Mouse (Mus musculus) granulocyte monocyte progenitor cell, adult 5-6 weeks (primary cell): ENCODE measurements at regions not wholly inside any gene's neighbourhood (a gene's known extent, or its start where the extent isn't known, plus 50 kb on each side); places are given as distances from the start of the nearest gene placed in this dataset.
A peak's percentile ranks its signal among the peaks of the same experiment; 100 is the strongest.

ENCODE experiments used
- ATAC-seq: replicated peaks from 2 replicates; pipeline ENCODE4 v1.8.0; 2016; ENCODE audit warnings: mild to moderate bottlenecking, moderate TSS enrichment, inconsistent platforms; ENCODE audit not compliant: poor library complexity, severe bottlenecking

DNA sequence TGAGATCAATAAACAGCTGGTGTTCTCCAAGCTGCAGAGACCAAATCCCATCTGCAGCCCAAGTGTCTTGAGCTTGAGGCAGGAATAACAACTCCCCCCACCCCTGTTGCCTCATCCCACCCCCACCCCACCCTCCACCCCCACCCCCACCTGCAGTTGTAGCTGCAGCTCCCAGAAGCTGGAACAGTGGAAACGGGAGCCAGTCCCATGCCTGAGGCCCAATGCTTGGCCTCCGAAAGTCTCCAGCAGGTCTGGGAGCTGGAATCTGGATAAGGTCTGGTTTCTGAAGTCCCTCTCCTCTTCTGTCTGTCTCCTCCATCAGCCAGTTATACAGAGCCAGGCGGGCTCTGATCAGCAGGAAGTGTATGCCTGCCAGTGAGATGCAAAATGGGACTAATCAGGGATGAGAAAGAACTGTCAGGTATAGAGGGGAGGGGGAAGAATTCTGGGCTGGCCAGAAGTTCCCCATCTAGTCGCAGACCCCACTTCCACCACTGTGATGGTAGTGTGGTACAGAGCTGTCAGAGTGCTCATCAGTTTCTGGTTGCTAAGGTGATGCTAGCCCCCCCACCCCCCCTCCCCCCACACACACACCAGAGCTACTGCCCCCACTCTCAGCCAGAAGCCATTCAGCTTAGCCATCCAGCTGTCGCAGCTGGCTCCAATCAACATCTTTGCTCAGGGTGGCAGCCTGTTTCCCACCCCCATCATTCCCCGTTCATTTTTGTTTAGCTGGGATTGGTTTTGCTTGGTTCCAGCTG is 91.5 kb downstream of the Hes1 start:
- ATAC-seq: no peak

DNA sequence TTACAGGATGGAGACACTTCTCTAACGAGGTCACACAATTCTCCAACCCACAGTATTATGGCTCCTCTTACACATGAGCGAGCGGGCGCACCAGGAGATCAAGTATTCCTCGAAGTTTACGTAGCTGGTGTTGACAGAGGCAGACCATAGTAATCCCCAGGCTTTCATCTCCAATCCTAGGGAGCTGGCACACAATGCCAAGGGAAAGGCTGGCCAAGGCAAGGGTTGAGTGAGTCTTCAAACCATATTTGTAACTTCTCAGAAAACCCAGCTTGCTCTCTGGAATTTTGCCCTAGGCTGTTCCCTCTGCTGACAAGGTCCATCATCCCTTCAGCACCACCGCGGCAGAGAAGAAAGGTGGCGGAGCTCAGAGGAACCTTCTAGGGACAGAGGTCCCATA is 94.0 kb downstream of the Hes1 start:
- ATAC-seq: no peak

DNA sequence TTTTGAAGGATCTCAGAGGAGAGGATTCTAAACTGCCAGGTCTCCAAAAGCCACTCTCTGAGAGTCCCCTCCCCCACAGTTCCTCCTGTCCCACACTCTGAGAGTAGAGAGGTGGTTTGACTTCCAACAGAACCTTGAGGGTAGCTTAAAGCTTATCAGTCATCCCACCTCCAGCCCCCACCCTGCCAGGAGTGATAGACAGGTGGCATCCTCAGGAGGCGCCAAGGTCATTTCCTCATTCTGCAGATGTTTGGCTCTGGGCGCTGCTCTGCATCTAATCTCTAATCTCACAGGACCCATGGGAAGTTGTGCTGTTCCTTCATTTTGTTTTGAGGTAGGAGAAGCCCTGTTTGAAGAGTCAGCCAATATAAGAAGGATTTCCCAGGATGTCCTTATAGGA is 96.2 kb downstream of the Hes1 start:
- no peak for ATAC-seq

DNA sequence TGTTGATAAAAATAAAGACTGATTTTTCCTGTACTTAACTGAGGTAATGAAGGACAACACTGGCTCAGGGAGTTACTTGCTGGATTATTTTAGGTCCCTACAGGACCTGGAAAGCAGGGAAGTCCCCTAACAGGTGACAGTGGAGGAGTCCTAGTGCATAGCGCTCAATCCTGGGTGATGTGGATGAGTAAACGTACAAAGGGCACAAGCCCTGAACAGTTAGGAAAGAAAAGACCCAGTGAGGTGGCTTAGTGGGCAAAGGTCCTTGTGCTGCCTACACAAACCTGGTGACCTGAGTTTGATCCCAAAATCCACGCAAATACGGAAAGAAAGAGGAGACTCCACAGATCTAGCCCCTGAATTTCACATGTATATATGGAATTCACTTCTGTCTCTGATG is 99.1 kb downstream of the Hes1 start:
- ATAC-seq: no peak

DNA sequence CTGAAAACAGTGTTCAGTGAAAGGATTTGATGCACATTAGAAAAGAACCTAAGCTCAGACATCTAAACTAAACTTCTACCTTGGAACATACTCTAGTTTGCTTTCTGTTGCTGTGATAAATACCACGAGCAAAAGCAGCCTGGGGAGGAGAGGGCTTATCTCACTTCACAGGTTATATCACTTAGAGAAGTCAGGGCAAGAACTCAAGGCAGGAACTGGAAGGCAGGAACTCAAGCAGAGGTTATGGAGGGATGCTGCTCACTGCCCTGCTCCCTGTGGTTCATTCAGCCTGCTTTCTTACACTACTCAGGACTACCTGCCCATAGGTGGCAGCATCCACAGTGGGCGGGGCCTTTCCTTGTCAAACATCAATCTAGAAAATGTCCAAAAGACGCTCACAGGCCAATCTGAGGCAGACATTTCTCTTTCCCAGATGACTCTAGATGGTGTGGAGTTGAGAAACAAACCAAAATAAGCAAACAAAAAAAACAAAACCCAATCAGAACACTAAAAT is 101.5 kb downstream of the Hes1 start:
- no peak for ATAC-seq

DNA sequence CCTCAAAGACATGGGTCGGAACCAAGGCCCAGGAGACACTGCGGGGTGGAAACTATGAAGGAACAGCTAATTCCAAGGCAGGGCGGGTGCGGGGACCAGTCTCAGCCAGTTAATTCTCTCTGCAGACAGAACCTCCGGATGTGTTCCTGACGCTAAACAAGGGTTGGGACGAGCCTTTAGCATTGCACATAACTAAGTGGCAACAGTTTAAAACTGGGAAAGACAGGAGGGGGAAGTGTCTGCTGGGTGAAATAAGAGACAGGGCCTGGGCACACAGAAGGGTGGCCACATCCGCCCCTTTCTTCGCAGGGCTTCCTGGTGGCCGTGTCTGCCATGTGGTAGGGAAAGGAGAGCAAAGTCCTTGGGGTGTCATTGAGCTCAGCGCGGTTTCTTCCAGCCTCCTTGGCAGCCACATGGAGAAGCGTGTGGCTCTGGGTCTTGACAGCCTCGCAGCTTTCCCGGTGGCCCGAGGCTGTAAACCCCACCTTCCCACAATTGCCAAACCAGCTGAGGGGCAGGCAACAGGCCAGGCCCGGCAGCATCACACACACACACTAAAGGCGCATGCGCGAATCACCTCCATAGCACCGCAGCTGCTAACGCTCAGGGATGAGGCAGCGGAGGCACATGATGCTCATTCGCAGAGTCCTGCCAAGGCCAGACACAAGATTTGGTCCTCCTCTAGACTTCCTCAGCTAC is 95.8 kb downstream of the Cpn2 start:
- ATAC-seq: peak; percentile 81

DNA sequence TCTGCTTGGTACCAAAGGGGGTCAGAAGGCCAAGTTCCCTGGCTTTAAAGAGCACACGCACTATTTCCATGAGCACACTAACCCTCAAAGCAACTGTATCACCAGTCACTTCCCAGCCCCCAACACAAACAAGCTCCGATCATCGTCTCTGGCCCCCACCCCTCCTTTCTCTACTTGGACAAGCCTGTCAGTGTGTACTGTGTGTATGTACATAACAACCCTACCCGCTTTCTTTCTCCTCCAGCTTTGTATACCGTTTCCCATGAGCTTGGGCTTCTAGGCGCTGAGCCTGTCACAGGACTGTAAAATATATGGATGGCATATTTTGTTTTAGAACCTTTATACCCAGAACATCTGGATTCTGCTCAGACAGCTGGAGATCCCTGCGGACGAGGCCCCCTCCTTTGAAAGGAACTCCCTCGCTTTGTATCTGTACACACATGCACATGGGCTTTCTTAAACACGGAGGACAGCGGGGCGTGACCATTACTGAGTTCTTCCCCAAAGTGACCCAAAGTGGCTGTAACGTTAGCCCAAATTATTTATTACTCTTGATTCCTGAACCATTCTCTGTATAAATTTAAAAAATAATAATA is 95.1 kb downstream of the Cpn2 start:
- ATAC-seq: no peak

DNA sequence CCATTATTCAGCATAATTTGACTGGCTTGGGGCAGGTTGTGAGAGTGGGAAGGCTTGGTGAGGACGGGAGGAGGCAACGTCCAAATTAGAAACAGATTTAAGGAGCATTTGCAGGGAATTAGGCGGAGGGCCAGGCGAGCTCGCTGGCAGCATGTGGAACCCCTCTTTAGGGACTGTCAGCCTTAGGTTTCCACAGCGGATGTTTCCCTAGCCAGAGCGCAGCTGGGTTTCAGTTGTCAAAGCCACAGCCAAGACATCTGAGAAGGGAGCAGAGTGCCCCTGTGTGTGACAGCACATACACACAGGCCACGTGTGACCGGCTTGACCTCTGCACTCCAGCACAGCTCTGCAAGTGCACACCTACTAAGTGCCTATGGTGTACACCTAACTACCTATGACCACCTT is 94.5 kb downstream of the Cpn2 start:
- peak; percentile 62 for ATAC-seq

DNA sequence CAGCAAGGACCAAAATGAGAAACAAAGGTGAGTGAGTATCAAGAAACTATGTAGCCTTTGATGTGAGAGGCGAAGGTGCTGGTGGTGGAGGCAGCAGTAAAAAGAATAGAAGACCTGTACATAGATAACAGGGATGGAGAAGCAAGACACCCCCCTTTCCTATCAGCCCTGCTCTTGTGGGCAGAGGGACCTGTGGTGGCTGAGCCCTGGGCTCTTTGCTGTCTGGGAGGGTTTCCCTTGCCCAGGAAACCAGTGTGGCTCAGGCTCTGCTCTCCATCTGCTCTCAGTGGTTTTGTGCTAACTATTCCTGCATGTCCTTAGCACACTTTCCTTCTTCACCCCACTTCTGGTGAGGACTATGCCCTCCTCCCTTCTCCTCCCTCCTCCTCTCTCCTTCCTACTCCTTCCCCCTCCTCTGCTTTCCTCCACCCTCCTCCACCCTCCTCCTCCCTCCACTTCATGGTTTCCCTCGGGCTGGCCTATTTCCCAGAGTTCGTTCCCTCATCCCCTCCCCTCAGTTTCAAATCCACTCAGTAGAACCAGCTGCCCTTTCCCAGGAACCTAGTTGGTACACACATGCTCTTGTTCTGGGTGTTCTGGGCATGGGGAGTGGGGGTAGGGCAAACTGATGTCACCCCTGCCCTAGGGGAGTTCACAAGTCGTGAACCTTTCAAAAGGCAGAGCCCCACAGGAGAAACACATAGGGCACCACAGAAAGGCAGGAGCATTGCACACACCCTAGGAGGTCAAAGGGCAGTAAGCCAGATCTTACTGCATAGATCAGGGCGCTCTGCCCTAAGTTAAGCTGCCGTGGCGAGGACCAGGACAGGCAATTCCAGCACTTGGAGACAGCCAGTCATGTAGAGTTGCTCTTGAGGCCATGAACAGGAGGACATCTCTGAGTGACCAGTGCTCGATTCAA is 93.1 kb downstream of the Cpn2 start:
- ATAC-seq: no peak

DNA sequence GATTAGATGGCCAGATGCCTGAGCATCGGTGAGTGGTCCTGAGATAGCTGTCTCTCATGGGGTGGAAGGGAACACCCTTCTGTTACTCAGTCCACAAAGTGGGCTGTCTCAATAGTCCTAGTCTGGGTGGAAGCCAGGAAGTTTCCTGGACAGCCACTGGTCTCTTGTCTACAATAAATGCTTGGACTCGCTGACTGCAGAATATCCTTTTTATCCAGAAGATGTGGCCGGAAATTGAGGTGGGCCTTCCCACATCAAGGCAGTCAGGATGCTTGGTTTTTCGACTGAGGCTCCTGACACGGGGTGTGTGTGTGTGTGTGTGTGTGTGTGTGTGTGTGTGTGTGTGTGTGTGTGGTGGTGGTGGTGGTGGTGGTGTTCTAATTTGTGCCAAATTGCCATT is 91.0 kb downstream of the Cpn2 start:
- no peak for ATAC-seq

DNA sequence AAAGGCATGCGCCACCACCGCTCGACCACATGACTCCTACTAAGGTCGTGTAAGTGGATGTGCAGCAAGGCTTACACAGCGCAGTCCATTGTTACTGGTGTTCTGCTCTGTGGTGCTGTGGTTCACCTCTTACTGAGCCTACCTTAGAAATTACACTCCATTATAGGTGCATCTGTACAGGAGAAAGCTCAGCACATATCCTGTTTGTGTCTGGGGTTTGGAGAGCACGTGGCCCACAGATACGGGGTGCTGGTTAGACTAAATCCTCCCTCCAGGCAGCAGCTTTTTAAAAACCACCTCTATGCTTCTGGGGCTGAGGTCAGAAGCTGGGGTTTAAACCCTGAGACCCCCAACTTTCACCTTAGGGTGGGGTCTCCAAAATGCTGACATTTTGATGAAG is 89.5 kb downstream of the Cpn2 start:
- ATAC-seq: no peak

DNA sequence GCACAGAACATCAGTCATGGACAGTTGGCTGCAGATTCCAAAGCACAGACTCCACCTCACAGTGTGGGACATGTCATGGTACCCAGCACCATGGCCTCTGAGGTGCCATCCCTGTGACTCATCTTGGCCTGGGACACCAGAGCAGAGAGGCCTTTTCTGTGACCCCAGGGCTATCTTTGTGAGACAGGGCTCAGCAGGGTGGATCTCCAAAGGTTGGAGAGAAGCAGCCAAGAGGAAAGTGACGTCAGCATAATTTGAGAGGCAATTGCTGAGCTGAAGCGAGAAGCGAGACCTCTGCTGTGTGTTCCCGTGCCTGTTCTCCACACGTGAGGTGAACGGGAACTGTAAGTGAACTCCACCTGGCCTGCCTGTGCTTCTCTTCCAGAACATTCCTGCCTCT is 88.7 kb downstream of the Cpn2 start:
- no peak for ATAC-seq

DNA sequence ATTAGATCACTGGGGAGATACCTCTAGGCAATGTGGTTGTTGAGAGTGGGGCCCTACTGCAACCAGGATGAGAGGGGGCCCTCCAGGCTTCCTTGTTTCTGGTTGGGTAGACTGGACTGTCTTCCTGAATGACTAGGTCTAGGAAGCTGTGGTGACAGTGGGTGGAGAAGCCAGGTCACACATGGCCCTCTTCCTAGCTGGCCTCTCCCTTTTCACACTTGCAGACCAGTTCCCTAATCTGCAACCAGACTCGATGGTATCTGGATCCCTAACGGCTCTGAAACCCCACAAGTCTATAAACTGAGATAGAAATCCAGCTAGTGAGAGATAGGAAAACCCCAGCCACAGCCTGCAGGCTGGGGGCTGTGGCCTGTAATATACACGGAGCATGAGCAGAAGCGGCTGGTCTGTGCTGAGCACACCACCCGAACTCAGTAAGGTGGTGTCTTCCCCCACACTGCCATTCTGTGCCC is 87.8 kb downstream of the Cpn2 start:
- peak; percentile 73 for ATAC-seq

DNA sequence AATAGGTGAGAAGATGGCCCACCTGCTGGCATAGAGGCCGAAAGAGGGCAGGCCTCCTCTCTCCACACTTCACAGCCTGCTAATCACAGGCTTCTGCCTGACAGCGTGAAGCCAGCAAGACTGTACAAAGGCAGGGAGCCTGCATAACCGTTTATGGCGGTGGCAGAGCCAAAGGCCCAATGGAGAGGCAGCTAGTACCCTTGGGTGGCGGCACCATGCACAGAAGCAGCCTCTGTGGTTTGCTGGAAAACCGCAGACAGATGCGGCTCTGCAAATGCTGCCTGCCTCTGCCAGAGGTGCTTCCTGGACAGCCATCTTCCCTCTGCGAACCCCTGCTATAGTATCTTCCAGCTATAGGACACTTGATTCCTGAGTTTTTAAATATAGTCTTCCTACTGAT is 86.2 kb downstream of the Cpn2 start:
- peak; percentile 50 for ATAC-seq

DNA sequence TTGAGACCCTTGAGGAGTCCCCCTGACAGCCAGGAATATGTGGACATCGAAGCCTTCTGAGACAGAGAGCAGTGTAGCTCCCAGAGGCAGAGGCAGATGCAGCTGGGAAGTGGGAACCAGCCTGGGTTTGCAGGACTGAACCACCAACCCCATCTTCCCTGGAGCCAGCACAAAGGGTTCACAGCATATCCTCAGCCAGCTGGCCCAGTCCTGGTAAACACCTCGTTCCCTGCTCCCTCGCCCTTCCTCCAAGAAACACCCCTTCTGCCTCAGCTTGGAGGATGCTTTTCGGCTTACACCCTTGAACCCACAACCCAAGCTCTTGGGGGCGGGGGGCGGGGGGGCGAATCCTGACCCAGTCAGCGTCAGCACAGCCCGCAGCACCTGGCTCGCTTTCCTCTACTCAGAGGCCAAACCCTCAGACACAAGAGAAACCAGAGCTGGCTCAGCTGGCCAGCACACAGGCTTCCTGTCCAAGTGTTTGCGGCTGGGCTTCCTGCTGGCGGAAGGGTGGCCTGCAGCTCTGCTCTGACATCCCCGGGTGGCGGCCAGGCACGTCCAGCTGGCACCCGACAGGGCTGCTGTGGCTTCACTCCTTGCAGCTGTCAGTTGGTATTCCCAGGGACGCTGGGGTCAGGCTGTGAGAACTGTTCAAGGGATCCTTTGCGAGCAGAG is 82.6 kb downstream of the Cpn2 start:
- peak; percentile 77 for ATAC-seq

DNA sequence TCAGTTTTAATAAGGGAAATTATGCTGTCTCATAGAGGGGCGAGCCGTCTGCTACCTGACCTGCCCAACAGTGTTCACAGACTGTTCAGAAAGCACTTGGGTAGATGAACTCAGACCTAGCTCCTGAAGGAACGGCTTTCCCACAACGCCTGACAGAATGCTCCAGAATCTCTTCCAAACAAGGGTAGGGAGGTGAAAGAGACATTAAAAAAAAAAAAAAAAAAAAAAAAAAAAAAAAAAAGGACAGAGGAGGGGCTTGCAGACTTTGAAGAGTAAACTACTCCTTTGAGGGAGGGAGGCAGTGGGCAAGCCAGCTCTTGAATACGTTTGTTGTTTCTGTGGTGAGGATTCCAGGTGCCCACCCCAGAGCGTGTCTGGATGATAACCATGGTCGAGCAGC is 81.6 kb downstream of the Cpn2 start:
- ATAC-seq: no peak

DNA sequence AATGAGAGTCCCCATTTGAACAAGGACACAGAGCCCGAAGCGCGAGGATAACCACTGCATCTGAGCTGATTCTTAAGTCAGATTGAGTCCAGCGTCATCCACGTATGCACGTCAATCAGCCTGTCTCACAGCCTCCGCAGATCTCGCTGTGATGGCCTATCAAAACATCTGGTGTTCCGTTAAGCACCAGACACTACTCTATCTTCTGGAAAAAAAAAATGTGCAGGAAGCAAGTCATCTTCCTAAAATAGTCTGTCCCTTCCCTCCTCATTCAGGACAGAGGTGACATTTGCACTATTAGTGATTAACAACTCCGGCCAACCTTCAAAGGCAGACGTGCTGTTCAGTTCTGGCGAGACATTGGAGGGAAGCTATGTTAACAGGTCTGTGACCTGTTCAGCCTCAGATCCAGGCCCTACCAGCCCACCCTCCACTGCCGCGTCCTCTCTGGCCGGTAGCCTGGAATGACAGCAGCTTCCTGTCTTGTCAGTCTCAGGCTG is 81.0 kb downstream of the Cpn2 start:
- ATAC-seq: no peak

DNA sequence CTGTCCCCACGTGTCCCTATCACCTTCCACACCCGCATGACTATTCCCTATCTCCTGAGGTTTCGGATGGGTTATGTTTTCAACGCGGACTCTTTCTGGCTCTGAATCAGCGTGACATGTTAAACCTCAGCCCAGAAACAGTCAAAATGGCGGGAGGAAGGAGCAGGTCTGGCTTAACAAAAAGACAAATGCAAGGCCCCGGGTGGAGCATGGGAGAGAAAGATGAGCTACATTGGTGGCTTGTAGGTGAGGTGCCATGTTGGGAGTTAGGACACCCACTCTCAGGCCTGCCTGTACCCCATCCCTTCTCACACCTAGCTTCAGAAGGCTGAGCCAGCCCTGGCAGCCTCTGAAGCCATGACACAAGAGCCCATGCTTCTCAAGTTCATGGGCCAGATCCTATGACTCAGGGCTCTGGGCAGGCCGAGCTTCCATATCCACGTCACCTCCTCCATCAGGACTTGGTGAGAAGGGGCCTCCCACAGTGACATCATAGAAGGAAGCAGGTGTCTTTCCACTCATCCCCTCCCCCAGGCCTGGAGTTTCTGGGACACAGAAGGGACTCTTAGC is 80.5 kb downstream of the Cpn2 start:
- ATAC-seq: no peak

DNA sequence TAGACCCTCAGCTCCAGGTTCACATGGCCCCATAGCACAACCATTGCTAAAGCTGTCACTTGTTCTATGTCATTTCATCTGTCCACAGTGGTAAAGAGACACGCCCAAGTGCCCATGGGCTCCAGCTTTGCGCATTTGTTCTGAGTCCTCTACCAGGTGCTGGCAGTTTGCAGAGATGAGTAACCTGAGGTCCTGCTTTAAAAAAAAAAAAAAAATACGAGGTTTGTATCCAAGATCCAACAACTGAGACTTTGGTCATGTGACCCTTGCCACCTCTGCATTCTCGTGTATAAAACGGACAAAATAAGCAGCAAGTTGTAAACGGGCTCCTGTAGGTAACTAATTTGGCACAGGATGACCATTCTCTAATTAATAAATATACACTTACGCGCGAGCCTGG is 79.9 kb downstream of the Cpn2 start:
- ATAC-seq: no peak
